Mouse (Mus musculus): ENCODE data around the gene Trmt11.

- TF ChIP-seq POLR2A (IDR thresholded peaks at IDR 0.05; ENCODE audit: control insufficient read depth, extremely low read depth, insufficient read depth, low read length, poor library complexity) (no peak), CTCF (IDR thresholded peaks at IDR 0.05; ENCODE audit: borderline replicate concordance, control insufficient read depth, extremely low read depth, insufficient read depth, low read length, poor library complexity) (no peak)
These were observed 78.8 kb downstream of the Trmt11 start for GRCm38 (mm10) chr10:30521727-30522126.

Data from thymus, adult 2 months (tissue).